Mouse (Mus musculus) kidney, embryonic 15.5 days (tissue): ENCODE data around the gene Rbm28. TPM values are rescaled to one million over a fixed set of nuclear protein-coding genes. Genes with fewer than 3 reads are reported as not detected.

Experiments
- ATAC-seq: fragments of 200-750 bp; cut with Nextera tagmentation; replicated peaks from 2 replicates; pipeline ENCODE4 v1.8.0; 2017; ENCODE audit warnings: moderate TSS enrichment; ENCODE audit not compliant: low FRiP score
- H3K27ac ChIP-seq: fragments of 300-500 bp; sonication (generic); 2 replicates; pipeline ENCODE4 v1.5.1; 2015; ENCODE audit warnings: mild to moderate bottlenecking, inconsistent platforms
- H3K27me3 ChIP-seq: fragments of 300-500 bp; sonication (generic); 2 replicates; pipeline ENCODE4 v1.6.1; 2015; ENCODE audit warnings: inconsistent platforms
- H3K36me3 ChIP-seq: fragments of 300-500 bp; sonication (generic); 2 replicates; pipeline ENCODE4 v1.6.1; 2015; ENCODE audit warnings: inconsistent platforms
- H3K4me1 ChIP-seq: fragments of 300-500 bp; sonication (generic); 2 replicates; pipeline ENCODE4 v1.6.1; 2015; ENCODE audit warnings: inconsistent platforms
- H3K4me2 ChIP-seq: fragments of 300-500 bp; sonication (generic); 2 replicates; pipeline ENCODE4 v1.6.1; 2015; ENCODE audit warnings: moderate library complexity, mild to moderate bottlenecking, inconsistent platforms
- H3K4me3 ChIP-seq: fragments of 300-500 bp; sonication (generic); replicated peaks from 2 replicates; pipeline ENCODE4 v1.5.1; 2015; ENCODE audit warnings: mild to moderate bottlenecking, inconsistent platforms
- H3K9ac ChIP-seq: fragments of 300-500 bp; sonication (generic); 2 replicates; pipeline ENCODE4 v1.6.1; 2015; ENCODE audit warnings: mild to moderate bottlenecking, inconsistent platforms
- H3K9me3 ChIP-seq: fragments of 300-500 bp; sonication (generic); replicated peaks from 2 replicates; pipeline ENCODE4 v1.6.1; 2016; ENCODE audit warnings: inconsistent platforms
- WGBS: fragments of 180-500 bp; shearing (Covaris S2); methylation state at CpG from one replicate; pipeline ENCODE4 v1.1.7; 2015; ENCODE audit warnings: mixed read lengths; 5-methylcytosine and 5-hydroxymethylcytosine counted together
- microRNA-seq: library from miRNA; unstranded; fragments of <30 nt; microRNA quantifications from one replicate; pipeline ENCODE4, GENCODE M21; 2016
- polyA plus RNA-seq: library from polyadenylated mRNA; unstranded; fragments of >200 nt; fragmentation: Nextera tagmentation; extraction: Ambion mirVana; gene quantifications from 2 replicates; pipeline ENCODE4 v1.2.1, GENCODE M21; 2015

The Rbm28 gene
- polyA plus RNA-seq, 1 experiment from 2014 or later: 48.8 TPM

DNA sequence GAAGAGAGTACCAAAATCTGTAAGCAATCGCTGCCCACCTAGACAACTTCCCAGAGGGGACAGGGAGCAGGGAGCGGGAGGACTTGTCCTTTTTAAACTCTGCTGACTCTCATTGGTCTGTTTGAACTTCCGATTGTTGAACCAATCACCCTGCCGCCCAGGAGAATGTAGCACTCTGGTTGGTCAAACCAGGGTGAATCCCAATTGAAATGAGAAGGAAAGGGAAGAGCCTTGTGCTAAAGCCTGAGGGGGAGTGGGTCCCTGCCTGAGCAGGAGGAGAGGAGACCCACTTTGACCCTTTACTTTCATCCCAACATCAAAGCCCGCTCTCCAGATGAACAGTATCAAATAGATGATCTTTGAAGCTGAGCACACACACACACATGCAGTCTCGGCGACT lies 80.4 kb downstream of the Rbm28 start:
- Histone ChIP-seq H3K4me3 (no peak overlapping the region; the same call in 1 of the 2 replicates), H3K4me1 (peaks cover 9% of the 10 kb centered on the region), H3K27me3 (no peaks in the 10 kb centered on the region), H3K36me3 (no peaks in the 10 kb centered on the region), H3K9me3 (no peaks in the 10 kb centered on the region), H3K9ac (no peak overlapping the region), H3K4me2 (peak overlapping the region; percentile 10), H3K27ac (no peak overlapping the region)
- 44% methylated on average over 7 of the region's 7 CpGs for WGBS
- peak; percentile 59 for ATAC-seq

DNA sequence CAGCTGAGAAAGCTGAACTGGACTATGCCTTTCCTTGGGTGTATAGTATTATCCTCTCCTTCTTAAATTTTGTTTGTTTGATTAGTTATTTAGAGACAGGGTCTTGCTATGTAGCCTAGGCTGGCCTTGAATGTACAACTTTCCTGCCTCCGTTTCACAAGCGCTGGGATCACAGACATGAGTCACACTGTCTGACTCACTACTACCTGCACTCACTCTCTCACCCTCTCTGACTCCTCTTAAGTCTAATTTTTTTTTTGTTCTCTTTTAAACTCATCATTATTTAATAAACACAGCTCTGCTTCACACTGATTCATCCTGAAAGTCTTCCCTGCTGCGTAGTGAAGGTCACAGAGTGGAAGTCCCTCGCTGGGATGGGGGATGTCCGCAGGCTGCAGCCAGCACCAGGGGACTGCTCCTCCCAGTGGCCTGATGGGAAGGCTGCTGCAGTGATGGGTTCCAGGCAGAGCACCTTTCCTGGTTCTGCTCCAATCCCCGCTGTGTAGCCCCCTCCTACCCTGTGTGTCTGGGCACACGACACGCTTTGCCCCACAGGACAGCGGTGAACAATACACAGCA lies 81.9 kb downstream of the Rbm28 start:
- Histone ChIP-seq H3K9ac (no peak overlapping the region), H3K36me3 (no peaks in the 10 kb centered on the region), H3K4me2 (no peak overlapping the region), H3K4me1 (peaks cover under 1% of the 10 kb centered on the region; the same call in 1 of the 2 replicates), H3K27me3 (no peaks in the 10 kb centered on the region), H3K27ac (no peak overlapping the region), H3K9me3 (no peaks in the 10 kb centered on the region), H3K4me3 (no peak overlapping the region)
- WGBS: 74% methylated on average over 9 of the region's 9 CpGs
- ATAC-seq: peak; percentile 41; the same call in 1 of the 2 replicates

- no peaks in the 10 kb centered on the region for H3K27me3 ChIP-seq
- H3K4me2 ChIP-seq: no peak overlapping the region
- no peaks in the 10 kb centered on the region for H3K36me3 ChIP-seq
- no peaks in the 10 kb centered on the region for H3K4me1 ChIP-seq
- no peak overlapping the region for H3K27ac ChIP-seq
- no peak for ATAC-seq
- H3K9me3 ChIP-seq: no peaks in the 10 kb centered on the region
- WGBS: 81% methylated on average over 10 of the region's 10 CpGs
- H3K9ac ChIP-seq: no peak overlapping the region
- H3K4me3 ChIP-seq: no peak overlapping the region
These were observed 82.9 kb downstream of the Rbm28 start for GRCm38 (mm10) chr6:29081826-29082363.

DNA sequence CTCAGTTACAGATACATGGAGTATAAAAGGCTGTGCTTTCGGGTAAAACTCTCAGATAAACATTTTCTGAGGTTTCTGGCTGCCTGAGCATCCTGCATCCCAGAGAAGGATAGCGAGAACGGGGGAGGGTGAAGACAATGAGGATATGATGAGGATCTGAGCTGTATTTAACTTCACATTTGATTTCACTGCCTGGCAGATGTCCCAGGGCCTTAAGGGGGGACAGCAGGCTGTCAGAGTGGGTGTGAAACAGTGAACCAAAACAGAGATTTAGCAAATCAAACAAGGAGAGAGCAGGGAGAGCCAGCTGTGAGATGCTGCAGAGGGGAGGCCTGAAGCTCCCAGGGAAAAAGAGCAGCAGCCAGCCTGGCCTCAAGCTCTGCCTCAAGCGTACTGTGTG lies 85.5 kb downstream of the Rbm28 start:
- Histone ChIP-seq H3K9me3 (no peaks in the 10 kb centered on the region), H3K4me3 (no peak overlapping the region), H3K4me1 (no peaks in the 10 kb centered on the region), H3K4me2 (no peak overlapping the region), H3K36me3 (no peaks in the 10 kb centered on the region), H3K27me3 (no peaks in the 10 kb centered on the region), H3K27ac (no peak overlapping the region), H3K9ac (no peak overlapping the region)
- no peak for ATAC-seq
- WGBS: 65% methylated on average over 4 of the region's 4 CpGs

GRCm38 (mm10) chr6:29074133-29074469 lies 90.7 kb downstream of the Rbm28 start:
- Histone ChIP-seq H3K36me3 (no peaks in the 10 kb centered on the region), H3K9ac (no peak overlapping the region), H3K4me2 (no peak overlapping the region), H3K27me3 (no peaks in the 10 kb centered on the region), H3K9me3 (no peaks in the 10 kb centered on the region), H3K4me3 (no peak overlapping the region), H3K4me1 (0 out of 2 replicates have a peak, but pooled peaks cover 4% of the 10 kb centered on the region), H3K27ac (no peak overlapping the region)
- no peak for ATAC-seq

Small RNAs within 50 kb of the gene (microRNA-seq; reads per million reads assigned to microRNA genes)
- gene Gm24303: not detected

Other genes starting within 250 kb of the Rbm28 start
- gene Lep, start 104.8 kb downstream of the Rbm28 start, polyA plus RNA-seq: not detected in 2 replicates
- gene Prrt4, start 14.6 kb upstream of the Rbm28 start, polyA plus RNA-seq: 1.0 and 1.6 TPM in 2 replicates
- 39.7 and 44.9 TPM in 2 replicates for gene Impdh1, start 51.4 kb upstream of the Rbm28 start, polyA plus RNA-seq
- gene Hilpda, start 107.5 kb upstream of the Rbm28 start, polyA plus RNA-seq: 30.2 and 33.2 TPM in 2 replicates
- gene Fam71f2, start 114.6 kb upstream of the Rbm28 start, polyA plus RNA-seq: 0.28 and 0.32 TPM in 2 replicates
- gene Fam71f1, start 154.1 kb upstream of the Rbm28 start, polyA plus RNA-seq: 0.12 and 0.22 TPM in 2 replicates
- gene Calu, start 183.1 kb upstream of the Rbm28 start, polyA plus RNA-seq: 382 and 391 TPM in 2 replicates
- gene Opn1sw, start 223.5 kb upstream of the Rbm28 start, polyA plus RNA-seq: 0.26 and 0.29 TPM in 2 replicates
- gene Ccdc136, start 231.3 kb upstream of the Rbm28 start, polyA plus RNA-seq: 22.5 and 22.6 TPM in 2 replicates